Mouse (Mus musculus) activated CD4-positive, CD25-positive, alpha-beta regulatory T cell, adult 4 months (primary cell): ENCODE results near the gene Slc17a1. TPM values are rescaled to one million over a fixed set of nuclear protein-coding genes. Genes with fewer than 3 reads are reported as not detected.

Experiments
- polyA plus RNA-seq, 2 experiments: library from polyadenylated mRNA; unstranded; fragments of 100-300 nt; shearing (Covaris generic); gene quantifications; one replicate each; pipeline ENCODE4 v1.2.1; 2017

Slc17a1 gene
- polyA plus RNA-seq, 2 experiments from 2014 or later, result not detected

Other genes with a start within 250 kb of the Slc17a1 start
- 1 to 10 TPM; 1.5 to 1.7 TPM for gene Hist1h2be, start 246.6 kb upstream of the Slc17a1 start, polyA plus RNA-seq
- 10 to 100 TPM; 11.9 to 13.5 TPM for gene Hist1h1e, start 245.2 kb upstream of the Slc17a1 start, polyA plus RNA-seq
- gene Hist1h2ac, start 183.8 kb upstream of the Slc17a1 start, polyA plus RNA-seq, result under 1 TPM in 1 of 2 experiments, not detected in 1; 0.28 TPM
- 1 to 10 TPM in 1 of 2 experiments, under 1 TPM in 1; 0.85 to 5.4 TPM for gene Hist1h2bc, start 183.6 kb upstream of the Slc17a1 start, polyA plus RNA-seq
- not detected for gene Hist1h1t, start 171.9 kb upstream of the Slc17a1 start, polyA plus RNA-seq
- gene Hist1h4c, start 169.3 kb upstream of the Slc17a1 start, polyA plus RNA-seq, result 1 to 10 TPM in 1 of 2 experiments, under 1 TPM in 1; 0.57 to 7.4 TPM
- gene Hfe, start 156.9 kb upstream of the Slc17a1 start, polyA plus RNA-seq, result under 1 TPM in 1 of 2 experiments, not detected in 1; 0.80 TPM
- gene Hist1h1c, start 128.9 kb upstream of the Slc17a1 start, polyA plus RNA-seq, result 10 to 100 TPM in 1 of 2 experiments, 1 to 10 TPM in 1; 5.3 to 15.2 TPM
- 1 to 10 TPM in 1 of 2 experiments, not detected in 1; 2.4 TPM for gene Hist1h3c, start 122.1 kb upstream of the Slc17a1 start, polyA plus RNA-seq
- gene Hist1h2bb, start 121.0 kb upstream of the Slc17a1 start, polyA plus RNA-seq, result under 1 TPM in 1 of 2 experiments, not detected in 1; 0.73 TPM
- gene Hist1h2ab, start 116.6 kb upstream of the Slc17a1 start, polyA plus RNA-seq, result 1 to 10 TPM; 9.5 to 10.0 TPM
- gene Hist1h3b, start 115.5 kb upstream of the Slc17a1 start, polyA plus RNA-seq, result not detected
- 1 to 10 TPM in 1 of 2 experiments, not detected in 1; 2.8 TPM for gene Hist1h4b, start 110.7 kb upstream of the Slc17a1 start, polyA plus RNA-seq
- 1 to 10 TPM in 1 of 2 experiments, not detected in 1; 3.1 TPM for gene Hist1h4a, start 106.5 kb upstream of the Slc17a1 start, polyA plus RNA-seq
- 1 to 10 TPM in 1 of 2 experiments, under 1 TPM in 1; 0.73 to 1.7 TPM for gene Hist1h3a, start 105.4 kb upstream of the Slc17a1 start, polyA plus RNA-seq
- 1 to 10 TPM; 5.1 to 7.8 TPM for gene Hist1h1a, start 104.1 kb upstream of the Slc17a1 start, polyA plus RNA-seq
- not detected for gene Trim38, start 97.8 kb upstream of the Slc17a1 start, polyA plus RNA-seq
- gene Slc17a2, start 60.8 kb upstream of the Slc17a1 start, polyA plus RNA-seq, result not detected
- not detected for gene Slc17a3, start 28.3 kb upstream of the Slc17a1 start, polyA plus RNA-seq
- gene Slc17a4, start 47.3 kb downstream of the Slc17a1 start, polyA plus RNA-seq, result not detected
- gene Hist1h2ba, start 66.4 kb downstream of the Slc17a1 start, polyA plus RNA-seq, result not detected
- not detected for gene Hist1h2aa, start 66.7 kb downstream of the Slc17a1 start, polyA plus RNA-seq
- not detected for gene Scgn, start 123.5 kb downstream of the Slc17a1 start, polyA plus RNA-seq